ENCODE assay signal across 18 mouse cellular contexts in genomic region chr8:47611773-47612433, GRCm38 (mm10).
DNase-seq lines count a peak whose midpoint lies in the region; ATAC-seq lines count a peak whose summit lies in the region.
"Had no signal": no experiment of that assay in that cellular context is flagged by ENCODE, and none has a peak within 500 bp of the region (broad histone marks: within the 10 kb centered on the region; RNA-seq: fewer than 3 reads in every experiment).

No protein-coding gene starts in this region.

- DNase-seq in midbrain, embryonic 11.5 days (ENCODE audit: low spot score, missing footprints): peak; percentile 53
- no peak for DNase-seq in midbrain, embryonic 10.5 days (ENCODE audit: low spot score)
- DNase-seq in forebrain, embryonic 14.5 days (ENCODE audit: low spot score): peak; percentile 60
- DNase-seq in testis, postnatal 14 days (ENCODE audit: low spot score): peak; percentile 30
- DNase-seq in cerebellum, adult 9-10 months: no peak
- no peak for DNase-seq in adrenal gland, postnatal 14 days
- DNase-seq: adrenal gland, postnatal 36 days; cerebellum, adult 2 months; heart, postnatal 14 days; kidney, adult 9 months; kidney, postnatal 4 days; lung, adult 2 months; thymus, postnatal 14 days had no signal

- H3K4me3 ChIP-seq in midbrain, embryonic 11.5 days (ENCODE audit: low read depth, low read length): no peak overlapping the region
- no peak overlapping the region for H3K4me3 ChIP-seq in midbrain, embryonic 10.5 days
- H3K4me3 ChIP-seq in forebrain, embryonic 14.5 days (ENCODE audit: low read depth, low read length): no peak overlapping the region
- H3K4me3 ChIP-seq in midbrain, embryonic 13.5 days (replicated peaks): no peak overlapping the region
- H3K4me3 ChIP-seq: heart, embryonic 12.5 days; limb, embryonic 12.5 days; liver, embryonic 12.5 days; megakaryocyte, embryonic 14.5 days had no signal

- no peak overlapping the region for H3K27ac ChIP-seq in midbrain, embryonic 11.5 days (ENCODE audit: low read depth, low read length)
- no peak overlapping the region for H3K27ac ChIP-seq in midbrain, embryonic 10.5 days (replicated peaks)
- H3K27ac ChIP-seq in forebrain, embryonic 14.5 days (ENCODE audit: low read depth, low read length): no peak overlapping the region
- no peak overlapping the region for H3K27ac ChIP-seq in midbrain, embryonic 13.5 days
- H3K27ac ChIP-seq: limb, embryonic 12.5 days; liver, embryonic 12.5 days had no signal

- no peaks in the 10 kb centered on the region for H3K4me1 ChIP-seq in midbrain, embryonic 11.5 days (ENCODE audit: control insufficient read depth, insufficient read depth, low read length)
- H3K4me1 ChIP-seq in midbrain, embryonic 10.5 days: peaks cover 5% of the 10 kb centered on the region; the same call in 1 of the 2 replicates
- H3K4me1 ChIP-seq in forebrain, embryonic 14.5 days (ENCODE audit: control insufficient read depth, insufficient read depth, low read length): no peaks in the 10 kb centered on the region
- H3K4me1 ChIP-seq in midbrain, embryonic 13.5 days (replicated peaks): peaks cover 2% of the 10 kb centered on the region; the same call in 1 of the 2 replicates
- H3K4me1 ChIP-seq: heart, embryonic 12.5 days; limb, embryonic 12.5 days; liver, embryonic 12.5 days; megakaryocyte, embryonic 14.5 days had no signal

- H3K36me3 ChIP-seq in midbrain, embryonic 11.5 days (ENCODE audit: control insufficient read depth, insufficient read depth, low read length): no peaks in the 10 kb centered on the region
- H3K36me3 ChIP-seq in midbrain, embryonic 10.5 days: no peaks in the 10 kb centered on the region
- no peaks in the 10 kb centered on the region for H3K36me3 ChIP-seq in forebrain, embryonic 14.5 days (ENCODE audit: control insufficient read depth, insufficient read depth, low read length)
- no peaks in the 10 kb centered on the region for H3K36me3 ChIP-seq in midbrain, embryonic 13.5 days
- H3K36me3 ChIP-seq: heart, embryonic 12.5 days; limb, embryonic 12.5 days; liver, embryonic 12.5 days had no signal

- H3K9ac ChIP-seq in midbrain, embryonic 11.5 days (ENCODE audit: low read length): no peak overlapping the region
- H3K9ac ChIP-seq in forebrain, embryonic 14.5 days (ENCODE audit: low read length): no peak overlapping the region
- H3K9ac ChIP-seq in midbrain, embryonic 13.5 days (replicated peaks): no peak overlapping the region
- H3K9ac ChIP-seq: heart, embryonic 12.5 days; limb, embryonic 12.5 days; liver, embryonic 12.5 days had no signal

- H3K27me3 ChIP-seq in midbrain, embryonic 11.5 days (ENCODE audit: control insufficient read depth, insufficient read depth, low read length): no peaks in the 10 kb centered on the region
- H3K27me3 ChIP-seq in midbrain, embryonic 10.5 days (ENCODE audit: low read depth, poor library complexity, severe bottlenecking): no peaks in the 10 kb centered on the region
- H3K27me3 ChIP-seq in forebrain, embryonic 14.5 days (replicated peaks; ENCODE audit: control insufficient read depth, insufficient read depth, low read length): no peaks in the 10 kb centered on the region
- H3K27me3 ChIP-seq in midbrain, embryonic 13.5 days: no peaks in the 10 kb centered on the region
- H3K27me3 ChIP-seq: heart, embryonic 12.5 days; limb, embryonic 12.5 days; liver, embryonic 12.5 days; megakaryocyte, embryonic 14.5 days had no signal

- H3K4me2 ChIP-seq in midbrain, embryonic 11.5 days: no peak overlapping the region
- H3K4me2 ChIP-seq in forebrain, embryonic 14.5 days (ENCODE audit: low read length): no peak overlapping the region
- no peak overlapping the region for H3K4me2 ChIP-seq in midbrain, embryonic 13.5 days (replicated peaks)
- H3K4me2 ChIP-seq: heart, embryonic 12.5 days; limb, embryonic 12.5 days; liver, embryonic 12.5 days had no signal

- 76% methylated on average over 11 of the region's 11 CpGs for WGBS in midbrain, embryonic 11.5 days
- WGBS in midbrain, embryonic 10.5 days: 85% methylated on average over 11 of the region's 11 CpGs
- WGBS in forebrain, embryonic 14.5 days: 75% methylated on average over 11 of the region's 11 CpGs
- 66% methylated on average over 11 of the region's 11 CpGs for WGBS in midbrain, embryonic 13.5 days

- no peaks in the 10 kb centered on the region for H3K9me3 ChIP-seq in midbrain, embryonic 11.5 days (ENCODE audit: control insufficient read depth, low read length)
- no peaks in the 10 kb centered on the region for H3K9me3 ChIP-seq in midbrain, embryonic 10.5 days (replicated peaks)
- no peaks in the 10 kb centered on the region for H3K9me3 ChIP-seq in forebrain, embryonic 14.5 days (replicated peaks; ENCODE audit: control insufficient read depth, low read length)
- peaks cover 1% of the 10 kb centered on the region; the same call in 1 of the 2 replicates for H3K9me3 ChIP-seq in midbrain, embryonic 13.5 days
- H3K9me3 ChIP-seq: heart, embryonic 12.5 days; limb, embryonic 12.5 days; liver, embryonic 12.5 days had no signal

- no peak for ATAC-seq in midbrain, embryonic 11.5 days (ENCODE audit: low FRiP score)
- peak; percentile 74; the same call in 1 of the 2 replicates for ATAC-seq in forebrain, embryonic 14.5 days
- peak; percentile 89 for ATAC-seq in midbrain, embryonic 13.5 days
- ATAC-seq: liver, embryonic 12.5 days had no signal

Comparison
In these comparisons a context has a peak if more than half of its experiments do, and no peak if none do; other contexts are left out.
1. DNase-seq: peak in midbrain, embryonic 11.5 days (single experiment), forebrain, embryonic 14.5 days (single experiment) and testis, postnatal 14 days (single experiment); none in midbrain, embryonic 10.5 days (single experiment), cerebellum, adult 9-10 months (single experiment) and adrenal gland, postnatal 14 days (single experiment).